Mouse (Mus musculus): ENCODE data around the gene Mfsd14a. TPM values are rescaled to one million over a fixed set of nuclear protein-coding genes. Genes with fewer than 3 reads are reported as not detected.
A peak's percentile ranks its signal among the peaks of the same experiment; 100 is the strongest.

Gene Mfsd14a
- polyA plus RNA-seq, 1 experiment, result 7.1 TPM

GRCm38 (mm10) chr3:116653278-116653945 is 9.1 kb downstream of the Mfsd14a start:
- H3K27me3 ChIP-seq (replicated peaks), result no peaks in the 10 kb centered on the region
- peaks cover 92% of the 10 kb centered on the region for H3K4me1 ChIP-seq
- TF ChIP-seq GATA1 (IDR thresholded peaks at IDR 0.05; ENCODE audit: borderline replicate concordance, low read length) (no peak), FLI1 (IDR thresholded peaks at IDR 0.05; ENCODE audit: low read length) (no peak)
- no peak overlapping the region for H3K4me3 ChIP-seq (replicated peaks)
- peaks cover 37% of the 10 kb centered on the region for H3K36me3 ChIP-seq (replicated peaks; ENCODE audit: low read length)
- H3K9me3 ChIP-seq, result no peaks in the 10 kb centered on the region

- H3K4me1 ChIP-seq, result peaks cover 79% of the 10 kb centered on the region
These were observed 10.4 kb downstream of the Mfsd14a start for GRCm38 (mm10) chr3:116652033-116652446.

DNA sequence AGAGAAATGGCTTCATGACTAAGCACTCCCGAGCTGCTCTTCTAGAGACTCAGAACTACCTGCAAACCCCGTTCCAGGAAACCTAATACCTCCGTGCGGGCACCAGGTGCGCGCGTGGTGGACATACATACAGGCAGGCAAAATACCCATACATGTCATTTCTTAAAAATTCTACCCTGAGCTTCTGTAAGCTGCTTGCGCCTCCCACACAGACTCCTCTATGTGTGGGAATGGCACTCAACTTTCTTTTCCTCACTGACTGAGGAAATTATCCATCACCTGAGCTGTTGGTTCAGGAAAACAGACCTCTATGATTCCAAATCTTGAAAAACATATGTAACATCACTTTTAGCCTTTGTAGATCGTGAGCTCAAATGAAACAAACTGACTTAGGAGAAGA is 11.8 kb downstream of the Mfsd14a start:
- Histone ChIP-seq H3K4me3 (replicated peaks) (no peak overlapping the region), H3K4me1 (peaks cover 65% of the 10 kb centered on the region), H3K9me3 (no peaks in the 10 kb centered on the region), H3K27me3 (replicated peaks) (no peaks in the 10 kb centered on the region), H3K36me3 (replicated peaks; ENCODE audit: low read length) (peaks cover 61% of the 10 kb centered on the region)
- TF ChIP-seq GATA1 (IDR thresholded peaks at IDR 0.05; ENCODE audit: borderline replicate concordance, low read length) (no peak), FLI1 (IDR thresholded peaks at IDR 0.05; ENCODE audit: low read length) (no peak)

More at GRCm38 (mm10) chr3:116652033-116652446, 10.4 kb downstream of the Mfsd14a start:
- no peaks in the 10 kb centered on the region for H3K27me3 ChIP-seq (replicated peaks)
- H3K36me3 ChIP-seq (replicated peaks; ENCODE audit: low read length), result peaks cover 47% of the 10 kb centered on the region
- no peaks in the 10 kb centered on the region for H3K9me3 ChIP-seq
- peak overlapping the region; percentile 23 for H3K4me3 ChIP-seq (replicated peaks)
- TF ChIP-seq GATA1 (IDR thresholded peaks at IDR 0.05; ENCODE audit: borderline replicate concordance, low read length), result no peak
- no peak for TF ChIP-seq FLI1 (IDR thresholded peaks at IDR 0.05; ENCODE audit: low read length)

DNA sequence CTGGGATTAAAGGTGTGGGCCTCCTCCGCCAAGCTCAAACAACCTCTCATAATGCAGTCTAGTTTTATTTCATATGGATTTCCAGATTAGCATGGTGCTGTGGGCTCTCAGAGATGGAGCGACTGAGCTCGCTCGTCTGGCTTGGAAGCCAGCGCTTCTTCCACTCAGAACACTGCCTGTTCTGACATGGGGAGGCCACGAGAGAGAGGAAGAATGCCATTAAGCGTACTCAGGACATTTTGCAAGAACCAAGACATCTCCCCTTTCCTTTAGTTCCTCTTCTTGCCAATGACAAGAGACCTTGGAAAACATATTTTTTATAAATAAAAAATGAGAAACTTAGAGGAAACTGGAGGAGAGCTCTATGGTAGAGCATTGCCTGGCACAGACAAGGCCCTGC is 13.7 kb downstream of the Mfsd14a start:
- Histone ChIP-seq H3K4me3 (replicated peaks) (no peak overlapping the region), H3K36me3 (replicated peaks; ENCODE audit: low read length) (peaks cover 80% of the 10 kb centered on the region), H3K27me3 (replicated peaks) (no peaks in the 10 kb centered on the region), H3K4me1 (peaks cover 52% of the 10 kb centered on the region), H3K9me3 (no peaks in the 10 kb centered on the region)
- no peak for TF ChIP-seq FLI1 (IDR thresholded peaks at IDR 0.05; ENCODE audit: low read length)
- no peak for TF ChIP-seq GATA1 (IDR thresholded peaks at IDR 0.05; ENCODE audit: borderline replicate concordance, low read length)

DNA sequence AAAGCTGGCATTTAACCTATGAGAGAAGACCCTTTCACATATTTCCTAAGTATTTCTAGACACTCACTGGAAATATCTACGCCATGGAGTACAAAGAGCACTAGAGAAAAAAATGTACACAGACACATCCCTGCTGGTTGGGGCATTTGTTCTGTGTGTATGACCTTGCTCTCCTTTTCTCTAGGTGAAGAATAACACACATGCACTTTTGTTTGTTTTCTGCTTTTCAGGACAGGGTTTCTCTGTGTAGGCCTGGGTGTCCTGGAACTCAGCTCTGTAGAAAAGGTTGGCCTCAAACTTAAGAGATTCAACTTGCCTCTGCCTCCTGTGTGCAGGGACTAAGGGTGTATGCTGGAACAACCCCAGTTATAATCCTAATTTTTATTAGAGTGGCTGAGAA is 16.1 kb downstream of the Mfsd14a start:
- Histone ChIP-seq H3K4me3 (replicated peaks) (no peak overlapping the region), H3K4me1 (peaks cover 36% of the 10 kb centered on the region), H3K36me3 (replicated peaks; ENCODE audit: low read length) (peaks cover 97% of the 10 kb centered on the region), H3K27me3 (replicated peaks) (no peaks in the 10 kb centered on the region), H3K9me3 (no peaks in the 10 kb centered on the region)
- no peak for TF ChIP-seq FLI1 (IDR thresholded peaks at IDR 0.05; ENCODE audit: low read length)
- no peak for TF ChIP-seq GATA1 (IDR thresholded peaks at IDR 0.05; ENCODE audit: borderline replicate concordance, low read length)

- no peaks in the 10 kb centered on the region for H3K27me3 ChIP-seq (replicated peaks)
- no peak overlapping the region for H3K4me3 ChIP-seq (replicated peaks)
- no peaks in the 10 kb centered on the region for H3K9me3 ChIP-seq
- TF ChIP-seq GATA1 (IDR thresholded peaks at IDR 0.05; ENCODE audit: borderline replicate concordance, low read length) (no peak), FLI1 (IDR thresholded peaks at IDR 0.05; ENCODE audit: low read length) (no peak)
- peaks cover 37% of the 10 kb centered on the region for H3K4me1 ChIP-seq
- H3K36me3 ChIP-seq (replicated peaks; ENCODE audit: low read length), result peaks cover 98% of the 10 kb centered on the region
These were observed 20.1 kb downstream of the Mfsd14a start for GRCm38 (mm10) chr3:116642373-116642772.

- H3K4me3 ChIP-seq (replicated peaks), result no peak overlapping the region
- H3K9me3 ChIP-seq, result no peaks in the 10 kb centered on the region
- TF ChIP-seq GATA1 (IDR thresholded peaks at IDR 0.05; ENCODE audit: borderline replicate concordance, low read length), result no peak
- TF ChIP-seq FLI1 (IDR thresholded peaks at IDR 0.05; ENCODE audit: low read length), result no peak
- no peaks in the 10 kb centered on the region for H3K27me3 ChIP-seq (replicated peaks)
- H3K36me3 ChIP-seq (replicated peaks; ENCODE audit: low read length), result peaks cover 100% of the 10 kb centered on the region
- H3K4me1 ChIP-seq, result peaks cover 37% of the 10 kb centered on the region
These were observed 20.6 kb downstream of the Mfsd14a start for GRCm38 (mm10) chr3:116641811-116642371.

DNA sequence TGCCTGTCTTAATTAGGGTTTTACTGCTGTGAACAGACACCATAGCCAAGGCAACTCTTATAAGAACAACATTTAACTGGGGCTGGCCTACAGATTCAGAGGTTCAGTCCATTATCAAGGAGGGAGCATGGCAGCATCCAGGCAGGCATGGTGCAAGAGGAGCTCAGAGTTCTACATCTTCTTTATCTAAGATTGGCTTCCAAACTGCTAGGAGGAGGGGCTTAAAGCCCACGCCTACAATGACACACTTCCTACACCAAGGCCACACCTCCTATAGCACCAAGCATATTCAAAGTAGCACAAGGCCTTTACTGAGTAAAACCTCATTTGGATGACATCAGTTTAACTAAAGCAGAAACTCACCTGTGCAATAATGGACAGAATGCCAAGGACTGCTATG is 22.5 kb downstream of the Mfsd14a start:
- TF ChIP-seq FLI1 (IDR thresholded peaks at IDR 0.05; ENCODE audit: low read length) (no peak), GATA1 (IDR thresholded peaks at IDR 0.05; ENCODE audit: borderline replicate concordance, low read length) (no peak)
- peaks cover 52% of the 10 kb centered on the region for H3K4me1 ChIP-seq
- no peaks in the 10 kb centered on the region for H3K9me3 ChIP-seq
- no peaks in the 10 kb centered on the region for H3K27me3 ChIP-seq (replicated peaks)
- no peak overlapping the region for H3K4me3 ChIP-seq (replicated peaks)
- H3K36me3 ChIP-seq (replicated peaks; ENCODE audit: low read length), result peaks cover 100% of the 10 kb centered on the region

- H3K4me3 ChIP-seq (replicated peaks), result no peak overlapping the region
- H3K4me1 ChIP-seq, result peaks cover 65% of the 10 kb centered on the region
- no peaks in the 10 kb centered on the region for H3K27me3 ChIP-seq (replicated peaks)
- TF ChIP-seq GATA1 (IDR thresholded peaks at IDR 0.05; ENCODE audit: borderline replicate concordance, low read length), result no peak
- no peak for TF ChIP-seq FLI1 (IDR thresholded peaks at IDR 0.05; ENCODE audit: low read length)
- H3K9me3 ChIP-seq, result no peaks in the 10 kb centered on the region
- H3K36me3 ChIP-seq (replicated peaks; ENCODE audit: low read length), result peaks cover 100% of the 10 kb centered on the region
These were observed 23.9 kb downstream of the Mfsd14a start for GRCm38 (mm10) chr3:116638572-116638971.

DNA sequence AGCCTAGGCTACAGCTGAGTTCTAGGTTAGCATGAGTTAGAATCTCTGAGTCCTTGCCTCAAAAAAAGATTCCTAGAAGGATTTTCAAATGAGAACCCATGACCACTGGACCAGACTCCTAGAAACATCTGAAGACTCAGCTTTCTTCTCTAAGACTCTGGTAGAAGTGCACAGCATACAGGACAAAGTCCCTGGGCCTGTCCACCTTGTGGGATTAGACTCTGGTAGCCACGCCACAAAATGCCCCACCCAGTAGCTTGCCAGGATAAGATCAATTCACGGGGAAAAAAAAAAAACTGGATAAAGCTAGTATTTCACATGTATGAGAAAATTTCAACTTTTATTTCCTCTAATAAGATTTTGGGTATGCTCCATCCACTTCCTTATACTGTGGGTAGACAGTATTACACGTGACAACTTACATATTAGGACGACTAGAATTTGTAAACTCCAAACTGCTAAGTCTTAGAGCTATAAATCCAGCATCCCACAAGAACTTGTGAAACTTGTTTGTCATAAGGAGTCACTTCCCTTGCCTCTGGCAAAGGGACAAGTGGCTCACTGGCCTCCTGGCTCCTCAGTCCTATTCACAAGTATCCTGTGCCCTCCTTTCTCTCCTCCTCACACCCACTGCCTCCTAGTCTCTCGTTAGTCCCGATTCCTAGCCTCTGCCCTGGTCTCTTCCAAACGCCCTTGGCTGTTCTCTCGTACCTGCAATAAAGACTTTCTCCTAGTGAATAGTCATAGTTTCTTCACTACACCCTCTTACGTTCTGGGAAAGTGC is 24.6 kb downstream of the Mfsd14a start:
- H3K9me3 ChIP-seq, result no peaks in the 10 kb centered on the region
- H3K36me3 ChIP-seq (replicated peaks; ENCODE audit: low read length), result peaks cover 99% of the 10 kb centered on the region
- no peaks in the 10 kb centered on the region for H3K27me3 ChIP-seq (replicated peaks)
- peaks cover 62% of the 10 kb centered on the region for H3K4me1 ChIP-seq
- H3K4me3 ChIP-seq (replicated peaks), result no peak overlapping the region
- TF ChIP-seq FLI1 (IDR thresholded peaks at IDR 0.05; ENCODE audit: low read length) (no peak), GATA1 (IDR thresholded peaks at IDR 0.05; ENCODE audit: borderline replicate concordance, low read length) (no peak)

Data from megakaryocyte, embryonic 14.5 days (primary cell).